Mouse (Mus musculus): ENCODE data around the gene Cyp3a13. TPM values are rescaled to one million over a fixed set of nuclear protein-coding genes. Genes with fewer than 3 reads are reported as not detected.
"Not testable (repeated sequence)": the region's sequence is repeated elsewhere in the genome, so short reads cannot be mapped to it uniquely, and the experiment has no call there.

The Cyp3a13 gene
- polyA plus RNA-seq, 1 experiment from 2014 or later: 81.3 TPM

- no peak overlapping the region for H3K4me3 ChIP-seq (ENCODE audit: low read depth, low read length)
- no peaks in the 10 kb centered on the region for H3K36me3 ChIP-seq (replicated peaks; ENCODE audit: insufficient read depth, low read length)
- ATAC-seq: no peak
- 50% methylated on average over 3 of the region's 3 CpGs for WGBS (ENCODE audit: insufficient replicate concordance)
- H3K4me1 ChIP-seq (ENCODE audit: insufficient read depth): no peaks in the 10 kb centered on the region
- DNase-seq: no peak
- H3K27ac ChIP-seq (ENCODE audit: low read depth): no peak overlapping the region
- no peaks in the 10 kb centered on the region for H3K9me3 ChIP-seq (ENCODE audit: low read length)
- no peaks in the 10 kb centered on the region for H3K27me3 ChIP-seq (ENCODE audit: insufficient read depth, low read length)
- no peak overlapping the region for H3K9ac ChIP-seq (replicated peaks)
- no peak overlapping the region for H3K4me2 ChIP-seq (ENCODE audit: low read depth, low read length)
- TF ChIP-seq EP300 (IDR thresholded peaks at IDR 0.05; ENCODE audit: low read depth): no peak
Measured at GRCm38 (mm10) chr5:137883345-137883744, 38.1 kb downstream of the Cyp3a13 start.

- H3K9me3 ChIP-seq (ENCODE audit: low read length): no peaks in the 10 kb centered on the region
- no peaks in the 10 kb centered on the region for H3K36me3 ChIP-seq (replicated peaks; ENCODE audit: insufficient read depth, low read length)
- no peak for TF ChIP-seq EP300 (IDR thresholded peaks at IDR 0.05; ENCODE audit: low read depth)
- TF ChIP-seq CTCF (IDR thresholded peaks at IDR 0.05; ENCODE audit: low read depth): no peak
- DNase-seq: no peak
- ATAC-seq: 0 out of 2 replicates have a peak, but pooled peaks have one; percentile 28
- H3K27me3 ChIP-seq (ENCODE audit: insufficient read depth, low read length): no peaks in the 10 kb centered on the region
- no peak overlapping the region for H3K27ac ChIP-seq (ENCODE audit: low read depth)
- H3K4me3 ChIP-seq (ENCODE audit: low read depth, low read length): no peak overlapping the region
- no peak overlapping the region for H3K4me2 ChIP-seq (ENCODE audit: low read depth, low read length)
- no peaks in the 10 kb centered on the region for H3K4me1 ChIP-seq (ENCODE audit: insufficient read depth)
- no peak overlapping the region for H3K9ac ChIP-seq (replicated peaks)
- WGBS (ENCODE audit: insufficient replicate concordance): 30% methylated on average over 4 of the region's 4 CpGs
Measured at GRCm38 (mm10) chr5:137882922-137883321, 38.5 kb downstream of the Cyp3a13 start.

GRCm38 (mm10) chr5:137877860-137878259 lies 43.6 kb downstream of the Cyp3a13 start:
- ATAC-seq (no peak), DNase-seq (peak; percentile 44)
- TF ChIP-seq EP300 (IDR thresholded peaks at IDR 0.05; ENCODE audit: low read depth): no peak
- TF ChIP-seq CTCF (IDR thresholded peaks at IDR 0.05; ENCODE audit: low read depth): peak; percentile 66
- Histone ChIP-seq H3K4me3 (ENCODE audit: low read depth, low read length) (no peak overlapping the region), H3K4me2 (ENCODE audit: low read depth, low read length) (no peak overlapping the region), H3K27ac (ENCODE audit: low read depth) (no peak overlapping the region), H3K4me1 (ENCODE audit: insufficient read depth) (no peaks in the 10 kb centered on the region), H3K9me3 (ENCODE audit: low read length) (no peaks in the 10 kb centered on the region), H3K36me3 (replicated peaks; ENCODE audit: insufficient read depth, low read length) (no peaks in the 10 kb centered on the region), H3K9ac (replicated peaks) (no peak overlapping the region), H3K27me3 (ENCODE audit: insufficient read depth, low read length) (no peaks in the 10 kb centered on the region)
- WGBS (ENCODE audit: insufficient replicate concordance): 50% methylated on average over 2 of the region's 2 CpGs

- DNase-seq (no peak), ATAC-seq (no peak)
- Histone ChIP-seq H3K9ac (replicated peaks) (no peak overlapping the region), H3K27ac (ENCODE audit: low read depth) (no peak overlapping the region), H3K4me2 (ENCODE audit: low read depth, low read length) (no peak overlapping the region), H3K4me1 (ENCODE audit: insufficient read depth) (0 out of 2 replicates have a peak, but pooled peaks cover 3% of the 10 kb centered on the region), H3K36me3 (replicated peaks; ENCODE audit: insufficient read depth, low read length) (no peaks in the 10 kb centered on the region), H3K27me3 (ENCODE audit: insufficient read depth, low read length) (no peaks in the 10 kb centered on the region), H3K9me3 (ENCODE audit: low read length) (no peaks in the 10 kb centered on the region), H3K4me3 (ENCODE audit: low read depth, low read length) (no peak overlapping the region)
- TF ChIP-seq CTCF (IDR thresholded peaks at IDR 0.05; ENCODE audit: low read depth) (no peak), EP300 (IDR thresholded peaks at IDR 0.05; ENCODE audit: low read depth) (no peak)
- WGBS (ENCODE audit: insufficient replicate concordance): 76% methylated on average over 2 of the region's 2 CpGs
Measured at GRCm38 (mm10) chr5:137875054-137875453, 46.4 kb downstream of the Cyp3a13 start.

DNA sequence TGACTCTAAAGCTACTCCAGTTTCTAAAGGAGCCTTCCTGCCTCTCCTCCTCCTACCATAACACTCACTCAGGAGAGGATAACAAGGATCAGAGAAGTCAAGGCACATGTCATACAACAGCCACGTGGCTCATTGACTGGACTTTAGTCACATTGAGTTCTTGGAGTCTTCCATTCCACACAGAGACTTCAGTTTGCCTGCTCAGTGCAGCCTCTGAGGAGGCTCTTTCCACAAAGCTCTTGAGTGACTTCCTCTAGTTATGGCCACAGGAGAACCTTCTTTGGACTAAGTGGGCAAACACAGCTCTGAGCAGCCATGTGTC lies 49.1 kb downstream of the Cyp3a13 start:
- not testable (repeated sequence) for H3K27me3 ChIP-seq (ENCODE audit: insufficient read depth, low read length); ATAC-seq; H3K4me1 ChIP-seq (ENCODE audit: insufficient read depth); H3K36me3 ChIP-seq (replicated peaks; ENCODE audit: insufficient read depth, low read length); H3K9ac ChIP-seq (replicated peaks); DNase-seq; H3K4me3 ChIP-seq (ENCODE audit: low read depth, low read length); H3K9me3 ChIP-seq (ENCODE audit: low read length)
- 43% methylated on average over 1 of the region's 1 CpGs for WGBS (ENCODE audit: insufficient replicate concordance)
- H3K4me2 ChIP-seq (ENCODE audit: low read depth, low read length): peak overlapping the region; percentile 11; the same call in 1 of the 2 replicates
- H3K27ac ChIP-seq (ENCODE audit: low read depth): peak overlapping the region; percentile 57

GRCm38 (mm10) chr5:137871644-137872380 lies 49.6 kb downstream of the Cyp3a13 start, which contains the start of gene Pilrb2:
TSS of gene Pilrb2 (minus strand) at chr5:137871815.
- H3K9ac ChIP-seq (replicated peaks); H3K9me3 ChIP-seq (ENCODE audit: low read length); H3K27me3 ChIP-seq (ENCODE audit: insufficient read depth, low read length); DNase-seq; H3K4me1 ChIP-seq (ENCODE audit: insufficient read depth); H3K36me3 ChIP-seq (replicated peaks; ENCODE audit: insufficient read depth, low read length): not testable (repeated sequence)
- 37% methylated on average over 3 of the region's 3 CpGs for WGBS (ENCODE audit: insufficient replicate concordance)
- peak; percentile 31; the same call in 1 of the 2 replicates for ATAC-seq
- H3K27ac ChIP-seq (ENCODE audit: low read depth): peak within 1 kb of the TSS; percentile 63
- H3K4me3 ChIP-seq (ENCODE audit: low read depth, low read length): peak within 1 kb of the TSS; percentile 34
- H3K4me2 ChIP-seq (ENCODE audit: low read depth, low read length): peak within 1 kb of the TSS; percentile 26; the same call in 1 of the 2 replicates

DNA sequence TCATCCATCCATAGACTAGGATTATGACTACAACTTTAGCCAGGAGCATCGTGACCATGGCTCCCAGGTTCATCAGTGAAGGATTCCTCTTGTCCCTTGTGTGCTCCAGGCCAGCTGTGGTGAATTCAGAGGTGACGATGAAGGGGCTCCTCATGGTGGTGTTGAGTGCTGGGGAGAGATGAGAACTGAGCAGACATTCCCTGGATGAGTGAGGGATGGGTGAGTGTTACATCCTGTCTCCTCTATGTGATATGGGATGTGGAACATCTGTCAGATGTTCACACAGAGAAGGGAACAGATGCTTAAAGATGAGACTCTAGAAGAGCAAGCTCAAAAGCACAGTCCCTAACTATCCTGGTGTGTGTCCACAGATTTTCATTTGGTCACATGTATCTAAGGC lies 52.8 kb downstream of the Cyp3a13 start:
- H3K9me3 ChIP-seq (ENCODE audit: low read length); DNase-seq; H3K27ac ChIP-seq (ENCODE audit: low read depth); H3K4me2 ChIP-seq (ENCODE audit: low read depth, low read length); H3K27me3 ChIP-seq (ENCODE audit: insufficient read depth, low read length); H3K4me1 ChIP-seq (ENCODE audit: insufficient read depth); H3K36me3 ChIP-seq (replicated peaks; ENCODE audit: insufficient read depth, low read length); ATAC-seq; H3K9ac ChIP-seq (replicated peaks); H3K4me3 ChIP-seq (ENCODE audit: low read depth, low read length): not testable (repeated sequence)
- 68% methylated on average over 2 of the region's 2 CpGs for WGBS (ENCODE audit: insufficient replicate concordance)

GRCm38 (mm10) chr5:137864008-137864407 lies 57.4 kb downstream of the Cyp3a13 start:
- H3K4me3 ChIP-seq (ENCODE audit: low read depth, low read length); H3K9ac ChIP-seq (replicated peaks); DNase-seq; H3K36me3 ChIP-seq (replicated peaks; ENCODE audit: insufficient read depth, low read length); H3K9me3 ChIP-seq (ENCODE audit: low read length); H3K27me3 ChIP-seq (ENCODE audit: insufficient read depth, low read length); H3K4me1 ChIP-seq (ENCODE audit: insufficient read depth); H3K4me2 ChIP-seq (ENCODE audit: low read depth, low read length); ATAC-seq; H3K27ac ChIP-seq (ENCODE audit: low read depth): not testable (repeated sequence)
- WGBS (ENCODE audit: insufficient replicate concordance): 62% methylated on average over 1 of the region's 1 CpGs

GRCm38 (mm10) chr5:137857960-137858710 lies 63.3 kb downstream of the Cyp3a13 start, which contains the start of gene Pilrb1:
TSS of gene Pilrb1 (minus strand) at chr5:137858106.
- not testable (repeated sequence) for H3K27me3 ChIP-seq (ENCODE audit: insufficient read depth, low read length); H3K36me3 ChIP-seq (replicated peaks; ENCODE audit: insufficient read depth, low read length); H3K9ac ChIP-seq (replicated peaks); H3K9me3 ChIP-seq (ENCODE audit: low read length); H3K4me1 ChIP-seq (ENCODE audit: insufficient read depth); DNase-seq; H3K4me3 ChIP-seq (ENCODE audit: low read depth, low read length)
- 56% methylated on average over 2 of the region's 2 CpGs for WGBS (ENCODE audit: insufficient replicate concordance)
- ATAC-seq: peak; percentile 29; the same call in 1 of the 2 replicates
- Histone ChIP-seq H3K4me2 (ENCODE audit: low read depth, low read length) (peak within 1 kb of the TSS; percentile 35), H3K27ac (ENCODE audit: low read depth) (peak within 1 kb of the TSS; percentile 44)
